In the genomic region with DNA sequence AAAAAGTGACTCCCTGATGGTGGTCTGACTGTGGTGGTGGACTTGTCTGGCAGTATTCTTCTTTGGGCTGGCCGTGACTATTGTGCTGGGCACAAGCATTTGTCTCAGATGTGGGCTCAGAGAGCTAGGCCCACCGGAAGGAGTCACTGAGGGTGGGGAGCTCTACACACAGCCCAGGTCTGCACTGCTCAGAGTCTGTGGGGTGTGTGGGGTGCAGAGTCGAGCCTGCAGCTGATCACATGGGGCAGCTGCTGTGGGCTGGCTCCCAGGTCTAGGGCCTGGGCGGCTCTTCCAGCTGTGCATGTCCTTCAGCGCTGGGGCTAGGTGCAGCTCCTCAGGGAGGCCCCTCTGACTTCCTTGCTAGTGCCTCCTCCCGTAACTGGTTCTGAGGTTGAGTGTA, we compare ENCODE assay signal across 8 mouse cellular contexts. TPM values are rescaled to one million over a fixed set of nuclear protein-coding genes. Genes with fewer than 3 reads are reported as not detected.
A peak's percentile ranks its signal among the peaks of the same experiment; 100 is the strongest.
DNase-seq lines count a peak whose midpoint lies in the region; ATAC-seq and TF ChIP-seq lines count a peak whose summit lies in the region.

No protein-coding gene starts in this region.

- no peak for DNase-seq in ovary, postnatal 36 days (ENCODE audit: low spot score)

- H3K9ac ChIP-seq in forebrain, embryonic 13.5 days = peak overlapping the region; percentile 46
- H3K9ac ChIP-seq in forebrain, embryonic 16.5 days (replicated peaks; ENCODE audit: low read depth, low read length) = no peak overlapping the region
- H3K9ac ChIP-seq in hindbrain, embryonic 13.5 days = peak overlapping the region; percentile 63; the same call in 1 of the 2 replicates
- H3K9ac ChIP-seq in limb, embryonic 15.5 days = no peak overlapping the region

- H3K27me3 ChIP-seq in forebrain, embryonic 13.5 days = 0 out of 2 replicates have a peak, but pooled peaks cover 7% of the 10 kb centered on the region
- no peaks in the 10 kb centered on the region for H3K27me3 ChIP-seq in forebrain, embryonic 16.5 days (replicated peaks; ENCODE audit: control insufficient read depth, insufficient read depth, low read length)
- no peaks in the 10 kb centered on the region for H3K27me3 ChIP-seq in hindbrain, embryonic 13.5 days
- no peaks in the 10 kb centered on the region for H3K27me3 ChIP-seq in limb, embryonic 15.5 days

- no peaks in the 10 kb centered on the region for H3K36me3 ChIP-seq in forebrain, embryonic 13.5 days (ENCODE audit: poor library complexity, severe bottlenecking)
- H3K36me3 ChIP-seq in forebrain, embryonic 16.5 days (ENCODE audit: control insufficient read depth, insufficient read depth) = no peaks in the 10 kb centered on the region
- no peaks in the 10 kb centered on the region for H3K36me3 ChIP-seq in hindbrain, embryonic 13.5 days
- no peaks in the 10 kb centered on the region for H3K36me3 ChIP-seq in limb, embryonic 15.5 days

- H3K4me2 ChIP-seq in forebrain, embryonic 13.5 days = no peak overlapping the region
- no peak overlapping the region for H3K4me2 ChIP-seq in forebrain, embryonic 16.5 days (ENCODE audit: low read length)
- peak overlapping the region; percentile 91 for H3K4me2 ChIP-seq in hindbrain, embryonic 13.5 days
- peak overlapping the region; percentile 78 for H3K4me2 ChIP-seq in limb, embryonic 15.5 days

- no peak overlapping the region for H3K27ac ChIP-seq in forebrain, embryonic 13.5 days
- H3K27ac ChIP-seq in forebrain, embryonic 16.5 days (ENCODE audit: low read length) = no peak overlapping the region
- peak overlapping the region; percentile 89 for H3K27ac ChIP-seq in bone marrow macrophage, adult 2 months (ENCODE audit: insufficient read depth, low read depth, low read length)
- 0 out of 2 replicates have a peak overlapping the region, but pooled peaks have one; percentile 12 for H3K27ac ChIP-seq in hindbrain, embryonic 13.5 days
- H3K27ac ChIP-seq in limb, embryonic 15.5 days = peak overlapping the region; percentile 98

- TF ChIP-seq POLR2A in bone marrow macrophage, adult 2 months (IDR thresholded peaks at IDR 0.05; ENCODE audit: borderline replicate concordance, low read depth, low read length) = no peak

- peaks cover 75% of the 10 kb centered on the region for H3K4me1 ChIP-seq in forebrain, embryonic 13.5 days
- peaks cover 39% of the 10 kb centered on the region for H3K4me1 ChIP-seq in forebrain, embryonic 16.5 days (replicated peaks; ENCODE audit: control insufficient read depth, insufficient read depth, low read length)
- peaks cover 39% of the 10 kb centered on the region for H3K4me1 ChIP-seq in bone marrow macrophage, adult 2 months (ENCODE audit: control insufficient read depth, insufficient read depth, low read length)
- peaks cover 84% of the 10 kb centered on the region for H3K4me1 ChIP-seq in hindbrain, embryonic 13.5 days (replicated peaks)
- peaks cover 83% of the 10 kb centered on the region for H3K4me1 ChIP-seq in limb, embryonic 15.5 days

- 63% methylated on average over 6 of the region's 6 CpGs for WGBS in forebrain, embryonic 13.5 days
- 70% methylated on average over 6 of the region's 6 CpGs for WGBS in forebrain, embryonic 16.5 days
- WGBS in hindbrain, embryonic 13.5 days = 48% methylated on average over 6 of the region's 6 CpGs
- 37% methylated on average over 6 of the region's 6 CpGs for WGBS in limb, embryonic 15.5 days

- H3K4me3 ChIP-seq in forebrain, embryonic 13.5 days = no peak overlapping the region
- no peak overlapping the region for H3K4me3 ChIP-seq in forebrain, embryonic 16.5 days (replicated peaks; ENCODE audit: low read length)
- peak overlapping the region; percentile 81 for H3K4me3 ChIP-seq in bone marrow macrophage, adult 2 months (ENCODE audit: insufficient read depth, low read length)
- no peak overlapping the region for H3K4me3 ChIP-seq in hindbrain, embryonic 13.5 days
- H3K4me3 ChIP-seq in limb, embryonic 15.5 days = peak overlapping the region; percentile 88

- H3K9me3 ChIP-seq in forebrain, embryonic 13.5 days (replicated peaks) = no peaks in the 10 kb centered on the region
- no peaks in the 10 kb centered on the region for H3K9me3 ChIP-seq in forebrain, embryonic 16.5 days (ENCODE audit: control insufficient read depth, low read length)
- H3K9me3 ChIP-seq in hindbrain, embryonic 13.5 days = no peaks in the 10 kb centered on the region
- no peaks in the 10 kb centered on the region for H3K9me3 ChIP-seq in limb, embryonic 15.5 days

- ATAC-seq in forebrain, embryonic 13.5 days = no peak
- no peak for ATAC-seq in forebrain, embryonic 16.5 days
- ATAC-seq in hindbrain, embryonic 13.5 days (ENCODE audit: low FRiP score) = no peak
- no peak for ATAC-seq in limb, embryonic 15.5 days (ENCODE audit: insufficient number of reproducible peaks, low FRiP score, low TSS enrichment, low read depth)
- no peak for ATAC-seq in frontal cortex, adult (ENCODE audit: low TSS enrichment)
- ATAC-seq in erythroblast, adult 5-6 weeks (replicated peaks; ENCODE audit: low FRiP score, poor library complexity, severe bottlenecking) = no peak

- no peak for TF ChIP-seq CTCF in bone marrow macrophage, adult 2 months (IDR thresholded peaks at IDR 0.05; ENCODE audit: low read depth, low read length)

RNA-seq across cellular contexts. Expression of gene Rxra, which starts 3.8 kb away (rescaled TPM):
- 4.3 and 4.9 TPM in 2 replicates for polyA plus RNA-seq in forebrain, embryonic 13.5 days (2015; fragmentation: Nextera tagmentation; extraction: Ambion mirVana)
- polyA plus RNA-seq in forebrain, embryonic 16.5 days (2015; fragmentation: Nextera tagmentation; extraction: Ambion mirVana) = 2.4 and 3.4 TPM in 2 replicates
- 35.8 and 39.7 TPM in 2 replicates for polyA plus RNA-seq in bone marrow macrophage, adult 2 months (2012; ENCODE audit: insufficient read depth, insufficient read length, missing spikeins)
- polyA plus RNA-seq in hindbrain, embryonic 13.5 days (2015; fragmentation: Nextera tagmentation; extraction: Ambion mirVana) = 4.6 and 4.7 TPM in 2 replicates
- polyA plus RNA-seq in limb, embryonic 15.5 days (2015; fragmentation: Nextera tagmentation; extraction: Ambion mirVana) = 19.4 and 19.7 TPM in 2 replicates
- 1.9 and 3.1 TPM in 2 replicates for total RNA-seq in erythroblast, adult 5-6 weeks (2015; ENCODE audit: low replicate concordance)
- total RNA-seq in erythroblast, adult 5-6 weeks (2017; ENCODE audit: low replicate concordance) = 2.3 and 4.6 TPM in 2 replicates

Comparison
In these comparisons a context has a peak if more than half of its experiments do, and no peak if none do; other contexts are left out.
1. H3K9ac ChIP-seq: peak in forebrain, embryonic 13.5 days (single experiment) and hindbrain, embryonic 13.5 days (single experiment); none in forebrain, embryonic 16.5 days (single experiment) and limb, embryonic 15.5 days (single experiment).
2. H3K27ac ChIP-seq: peak in bone marrow macrophage, adult 2 months (single experiment), hindbrain, embryonic 13.5 days (single experiment) and limb, embryonic 15.5 days (single experiment); none in forebrain, embryonic 13.5 days (single experiment) and forebrain, embryonic 16.5 days (single experiment).
3. H3K4me2 ChIP-seq: peak in hindbrain, embryonic 13.5 days (single experiment) and limb, embryonic 15.5 days (single experiment); none in forebrain, embryonic 13.5 days (single experiment) and forebrain, embryonic 16.5 days (single experiment).
4. H3K4me3 ChIP-seq: peak in bone marrow macrophage, adult 2 months (single experiment) and limb, embryonic 15.5 days (single experiment); none in forebrain, embryonic 13.5 days (single experiment), forebrain, embryonic 16.5 days (single experiment) and hindbrain, embryonic 13.5 days (single experiment).